Mouse (Mus musculus) liver, adult 2 months (tissue): ENCODE data around the gene Map4. TPM values are rescaled to one million over a fixed set of nuclear protein-coding genes. Genes with fewer than 3 reads are reported as not detected.
"Not testable (repeated sequence)": the region's sequence is repeated elsewhere in the genome, so short reads cannot be mapped to it uniquely, and the experiment has no call there.

Experiments
- DNase-seq: peaks from one replicate; pipeline ENCODE4 v3.0.0-alpha.2; 2011; ENCODE audit warnings: low read depth, low spot score; ENCODE audit errors: extremely low read depth
- H3K27ac ChIP-seq: fragments of 200-500 bp; replicated peaks from 2 replicates; pipeline ENCODE4 v1.5.1; 2012; ENCODE audit warnings: low read depth, mild to moderate bottlenecking, control low read depth, inconsistent platforms, low read length; ENCODE audit not compliant: insufficient read depth
- H3K27me3 ChIP-seq: fragments of 200-500 bp; 2 replicates; pipeline ENCODE4 v1.6.1; 2012; ENCODE audit warnings: mild to moderate bottlenecking, moderate library complexity, low read length, inconsistent platforms; ENCODE audit not compliant: control insufficient read depth, insufficient read depth
- H3K36me3 ChIP-seq: fragments of 200-500 bp; 2 replicates; pipeline ENCODE4 v1.6.1; 2012; ENCODE audit warnings: low read length, inconsistent platforms; ENCODE audit not compliant: control insufficient read depth, insufficient read depth
- H3K4me1 ChIP-seq: fragments of 200-500 bp; 2 replicates; pipeline ENCODE4 v1.6.1; 2011; ENCODE audit warnings: low read length; ENCODE audit not compliant: control insufficient read depth, insufficient read depth
- H3K4me3 ChIP-seq: fragments of 200-500 bp; 2 replicates; pipeline ENCODE4 v1.5.1; 2011; ENCODE audit warnings: low read depth, mild to moderate bottlenecking, control low read depth, low read length, moderate library complexity; ENCODE audit not compliant: insufficient read depth
- H3K79me2 ChIP-seq: fragments of 200-500 bp; 2 replicates; pipeline ENCODE4 v1.6.1; 2012; ENCODE audit warnings: inconsistent platforms, mild to moderate bottlenecking, low read length, moderate library complexity; ENCODE audit not compliant: control insufficient read depth, insufficient read depth
- H3K9ac ChIP-seq: fragments of 200-500 bp; 2 replicates; pipeline ENCODE4 v1.6.1; 2012; ENCODE audit warnings: low read depth, mild to moderate bottlenecking, control low read depth, inconsistent platforms, low read length
- CTCF ChIP-seq: fragments of 200-500 bp; IDR thresholded peaks from 2 replicates; pipeline ENCODE4 v1.5.1; 2011; ENCODE audit warnings: low read depth, low read length, control low read depth
- POLR2A ChIP-seq: fragments of 200-500 bp; IDR thresholded peaks from 2 replicates; pipeline ENCODE4 v1.6.1; 2011; ENCODE audit warnings: low read length, control low read depth; ENCODE audit not compliant: insufficient read depth; ENCODE audit errors: extremely low read depth
- WGBS: fragments of 180-500 bp; shearing (Covaris S2); methylation state at CpG from one replicate; pipeline ENCODE4 v1.1.7; 2018; 5-methylcytosine and 5-hydroxymethylcytosine counted together
- polyA plus RNA-seq: library from polyadenylated mRNA; depleted of rRNA; stranded (reverse); fragments of >200 nt; gene quantifications from 2 replicates; pipeline ENCODE4 v1.2.3, GENCODE M21; 2012
- total RNA-seq: library from RNA; depleted of rRNA; stranded (reverse); fragments of >200 nt; gene quantifications from 2 replicates; pipeline ENCODE4 v1.2.3, GENCODE M21; 2014

Map4 gene
- total and polyA plus RNA-seq, 2 experiments: 16.8 to 50.9 TPM

- 47% methylated on average over 1 of the region's 1 CpGs for WGBS
- DNase-seq: peak; percentile 16
- Histone ChIP-seq H3K79me2 (no peaks in the 10 kb centered on the region), H3K27ac (no peak overlapping the region), H3K4me1 (no peaks in the 10 kb centered on the region), H3K27me3 (no peaks in the 10 kb centered on the region), H3K9ac (no peak overlapping the region), H3K36me3 (peaks cover 28% of the 10 kb centered on the region), H3K4me3 (no peak overlapping the region)
- TF ChIP-seq CTCF (peak; percentile 81), POLR2A (no peak)
Observed at GRCm38 (mm10) chr9:110071843-110072242, 140.6 kb downstream of the Map4 start.

- not testable (repeated sequence) for H3K27ac ChIP-seq, H3K4me3 ChIP-seq, H3K9ac ChIP-seq, H3K79me2 ChIP-seq, DNase-seq, H3K27me3 ChIP-seq, H3K36me3 ChIP-seq, H3K4me1 ChIP-seq
- 93% methylated on average over 4 of the region's 7 CpGs for WGBS
Observed at GRCm38 (mm10) chr9:110076468-110076867, 145.2 kb downstream of the Map4 start.

- Histone ChIP-seq H3K27me3 (no peaks in the 10 kb centered on the region), H3K9ac (no peak overlapping the region), H3K79me2 (no peaks in the 10 kb centered on the region), H3K36me3 (peaks cover 7% of the 10 kb centered on the region; the same call in 1 of the 2 replicates), H3K4me1 (no peaks in the 10 kb centered on the region), H3K4me3 (no peak overlapping the region), H3K27ac (no peak overlapping the region)
- 90% methylated on average over 3 of the region's 3 CpGs for WGBS
- TF ChIP-seq CTCF: no peak
- TF ChIP-seq POLR2A: no peak
- no peak for DNase-seq
Observed at GRCm38 (mm10) chr9:110081066-110081465, 149.8 kb downstream of the Map4 start.

- no peaks in the 10 kb centered on the region for H3K79me2 ChIP-seq
- H3K4me1 ChIP-seq: no peaks in the 10 kb centered on the region
- 82% methylated on average over 25 of the region's 25 CpGs for WGBS
- H3K36me3 ChIP-seq: peaks cover 27% of the 10 kb centered on the region; the same call in 1 of the 2 replicates
- H3K27ac ChIP-seq: no peak overlapping the region
- H3K4me3 ChIP-seq: no peak overlapping the region
- TF ChIP-seq CTCF (no peak), POLR2A (no peak)
- no peaks in the 10 kb centered on the region for H3K27me3 ChIP-seq
- peak; percentile 13 for DNase-seq
- H3K9ac ChIP-seq: no peak overlapping the region
Observed at GRCm38 (mm10) chr9:110084201-110084964, 153.1 kb downstream of the Map4 start.

- no peak overlapping the region for H3K27ac ChIP-seq
- H3K79me2 ChIP-seq: no peaks in the 10 kb centered on the region
- 94% methylated on average over 8 of the region's 8 CpGs for WGBS
- H3K9ac ChIP-seq: no peak overlapping the region
- no peak overlapping the region for H3K4me3 ChIP-seq
- TF ChIP-seq CTCF (no peak), POLR2A (no peak)
- no peaks in the 10 kb centered on the region for H3K4me1 ChIP-seq
- no peak for DNase-seq
- peaks cover 34% of the 10 kb centered on the region; the same call in 1 of the 2 replicates for H3K36me3 ChIP-seq
- no peaks in the 10 kb centered on the region for H3K27me3 ChIP-seq
Observed at GRCm38 (mm10) chr9:110085693-110086092, 154.4 kb downstream of the Map4 start.

- WGBS: 94% methylated on average over 4 of the region's 4 CpGs
- no peaks in the 10 kb centered on the region for H3K27me3 ChIP-seq
- H3K36me3 ChIP-seq: peaks cover 42% of the 10 kb centered on the region
- no peak overlapping the region for H3K27ac ChIP-seq
- no peak overlapping the region for H3K9ac ChIP-seq
- no peaks in the 10 kb centered on the region for H3K79me2 ChIP-seq
- DNase-seq: no peak
- H3K4me1 ChIP-seq: no peaks in the 10 kb centered on the region
- H3K4me3 ChIP-seq: no peak overlapping the region
- no peak for TF ChIP-seq POLR2A
- no peak for TF ChIP-seq CTCF
Observed at GRCm38 (mm10) chr9:110093303-110093702, 162.0 kb downstream of the Map4 start.
